Mouse (Mus musculus) heart, adult 2 months (tissue): ENCODE data around the gene Fancd2os.

Source experiments
- CTCF ChIP-seq: fragments of 200-600 bp; IDR thresholded peaks from 2 replicates; pipeline ENCODE4 v1.8.1; 2022; ENCODE audit warnings: antibody characterized with exemption, mild to moderate bottlenecking, moderate library complexity
- EP300 ChIP-seq: fragments of 200-500 bp; IDR thresholded peaks from 2 replicates; pipeline ENCODE4 v1.6.1; 2011; ENCODE audit warnings: low read depth, low read length, control low read depth; ENCODE audit not compliant: insufficient read depth
- POLR2A ChIP-seq: fragments of 200-500 bp; IDR thresholded peaks from 2 replicates; pipeline ENCODE4 v1.6.1; 2011; ENCODE audit warnings: mild to moderate bottlenecking, low read depth, low read length, control low read depth; ENCODE audit not compliant: insufficient read depth

- no peak for TF ChIP-seq POLR2A
- no peak for TF ChIP-seq CTCF
- no peak for TF ChIP-seq EP300
Measured at GRCm38 (mm10) chr6:113602821-113603220, 2.3 kb upstream of the Fancd2os start.
